Mouse (Mus musculus): ENCODE measurements around the gene Pbx2. TPM values are rescaled to one million over a fixed set of nuclear protein-coding genes. Genes with fewer than 3 reads are reported as not detected.

Gene Pbx2
- polyA plus RNA-seq, 1 experiment = 18.1 TPM

DNA sequence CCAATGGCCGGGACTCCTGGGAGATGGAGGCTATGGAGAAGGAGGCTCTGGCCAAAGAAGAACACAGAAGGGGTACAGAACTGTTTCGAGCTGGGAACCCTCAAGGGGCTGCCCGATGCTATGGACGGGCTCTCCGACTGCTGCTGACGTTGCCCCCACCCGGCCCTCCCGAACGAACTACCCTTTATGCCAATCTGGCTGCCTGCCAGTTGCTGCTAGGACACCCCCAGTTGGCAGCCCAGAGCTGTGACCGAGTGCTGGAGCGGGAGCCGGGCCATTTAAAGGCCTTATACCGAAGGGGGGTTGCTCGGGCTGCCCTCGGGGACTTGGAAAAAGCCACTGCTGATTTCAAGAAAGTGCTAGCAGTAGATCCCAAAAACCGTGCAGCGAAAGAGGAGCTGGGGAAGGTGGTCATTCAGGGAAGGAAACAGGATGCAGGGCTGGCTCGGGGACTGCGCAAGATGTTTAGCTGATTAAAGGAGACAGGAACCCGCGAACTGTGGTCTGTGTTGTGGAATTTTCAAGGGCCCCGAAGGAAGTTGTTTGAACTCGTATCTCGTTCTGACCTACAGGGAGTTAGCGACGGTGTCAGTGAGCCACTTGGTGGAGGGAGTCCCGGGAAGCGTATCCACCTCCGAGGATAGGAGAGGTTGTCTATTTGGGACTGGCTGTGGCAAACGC is 54.9 kb downstream of the Pbx2 start:
- Histone ChIP-seq H3K36me3 (ENCODE audit: control insufficient read depth, insufficient read depth) (no peaks in the 10 kb centered on the region), H3K79me3 (ENCODE audit: low read depth) (peaks cover 3% of the 10 kb centered on the region), H3K4me3 (ENCODE audit: insufficient read depth, poor library complexity, severe bottlenecking) (no peak overlapping the region), H3K79me2 (ENCODE audit: control insufficient read depth, insufficient read depth) (peaks cover 6% of the 10 kb centered on the region), H3K27me3 (ENCODE audit: control insufficient read depth, insufficient read depth, insufficient read length) (no peaks in the 10 kb centered on the region), H3ac (ENCODE audit: control insufficient read depth, insufficient read length, low read depth) (no peak overlapping the region)
- TF ChIP-seq MAX (IDR thresholded peaks at IDR 0.05) (no peak), FOSL1 (IDR thresholded peaks at IDR 0.05; ENCODE audit: insufficient read depth, low read length, poor library complexity, severe bottlenecking) (no peak), MYOG (IDR thresholded peaks at IDR 0.05; ENCODE audit: control insufficient read depth, extremely low read depth, insufficient read length) (no peak), CEBPB (IDR thresholded peaks at IDR 0.05; ENCODE audit: low read depth) (no peak), CTCF (IDR thresholded peaks at IDR 0.05; ENCODE audit: control insufficient read depth, insufficient read depth, insufficient read length) (no peak), USF1 (IDR thresholded peaks at IDR 0.05; ENCODE audit: low read depth) (no peak)

Other genes with a start within 250 kb of the Pbx2 start
- not detected for gene Btnl2, start 236.4 kb upstream of the Pbx2 start, polyA plus RNA-seq (2012; fragmentation: generic; extraction: Trizol)
- gene Btnl1, start 214.1 kb upstream of the Pbx2 start, polyA plus RNA-seq (2012; fragmentation: generic; extraction: Trizol) = not detected
- not detected for gene BC051142, start 192.4 kb upstream of the Pbx2 start, polyA plus RNA-seq (2012; fragmentation: generic; extraction: Trizol)
- not detected for gene Btnl4, start 113.9 kb upstream of the Pbx2 start, polyA plus RNA-seq (2012; fragmentation: generic; extraction: Trizol)
- gene Btnl6, start 73.9 kb upstream of the Pbx2 start, polyA plus RNA-seq (2012; fragmentation: generic; extraction: Trizol) = not detected
- gene Notch4, start 27.0 kb upstream of the Pbx2 start, polyA plus RNA-seq (2012; fragmentation: generic; extraction: Trizol) = 0.51 TPM
- gene Gpsm3, start 1.5 kb upstream of the Pbx2 start, polyA plus RNA-seq (2012; fragmentation: generic; extraction: Trizol) = 1.2 TPM
- 0.30 TPM for gene Ager, start 6.6 kb downstream of the Pbx2 start, polyA plus RNA-seq (2012; fragmentation: generic; extraction: Trizol)
- 37.1 TPM for gene Rnf5, start 12.4 kb downstream of the Pbx2 start, polyA plus RNA-seq (2012; fragmentation: generic; extraction: Trizol)
- gene Agpat1, start 13.0 kb downstream of the Pbx2 start, polyA plus RNA-seq (2012; fragmentation: generic; extraction: Trizol) = 73.9 TPM
- 0.22 TPM for gene Egfl8, start 24.7 kb downstream of the Pbx2 start, polyA plus RNA-seq (2012; fragmentation: generic; extraction: Trizol)
- 12.7 TPM for gene Ppt2, start 37.2 kb downstream of the Pbx2 start, polyA plus RNA-seq (2012; fragmentation: generic; extraction: Trizol)
- not detected for gene Prrt1, start 38.3 kb downstream of the Pbx2 start, polyA plus RNA-seq (2012; fragmentation: generic; extraction: Trizol)
- 9.9 TPM for gene Fkbpl, start 53.5 kb downstream of the Pbx2 start, polyA plus RNA-seq (2012; fragmentation: generic; extraction: Trizol)
- gene Atf6b, start 55.9 kb downstream of the Pbx2 start, polyA plus RNA-seq (2012; fragmentation: generic; extraction: Trizol) = 38.3 TPM
- gene Tnxb, start 79.3 kb downstream of the Pbx2 start, polyA plus RNA-seq (2012; fragmentation: generic; extraction: Trizol) = 0.02 TPM
- not detected for gene C4b, start 152.6 kb downstream of the Pbx2 start, polyA plus RNA-seq (2012; fragmentation: generic; extraction: Trizol)
- gene Cyp21a1, start 213.3 kb downstream of the Pbx2 start, polyA plus RNA-seq (2012; fragmentation: generic; extraction: Trizol) = not detected
- gene Stk19, start 245.7 kb downstream of the Pbx2 start, polyA plus RNA-seq (2012; fragmentation: generic; extraction: Trizol) = 35.9 TPM
- 27.2 TPM for gene Dxo, start 245.8 kb downstream of the Pbx2 start, polyA plus RNA-seq (2012; fragmentation: generic; extraction: Trizol)